Mouse (Mus musculus): ENCODE results near the gene Itgb2. TPM values are rescaled to one million over a fixed set of nuclear protein-coding genes. Genes with fewer than 3 reads are reported as not detected.

Itgb2 gene
- polyA plus RNA-seq (2015; fragmentation: Nextera tagmentation; extraction: Ambion mirVana) = 1.7 and 2.1 TPM in 2 replicates

DNA sequence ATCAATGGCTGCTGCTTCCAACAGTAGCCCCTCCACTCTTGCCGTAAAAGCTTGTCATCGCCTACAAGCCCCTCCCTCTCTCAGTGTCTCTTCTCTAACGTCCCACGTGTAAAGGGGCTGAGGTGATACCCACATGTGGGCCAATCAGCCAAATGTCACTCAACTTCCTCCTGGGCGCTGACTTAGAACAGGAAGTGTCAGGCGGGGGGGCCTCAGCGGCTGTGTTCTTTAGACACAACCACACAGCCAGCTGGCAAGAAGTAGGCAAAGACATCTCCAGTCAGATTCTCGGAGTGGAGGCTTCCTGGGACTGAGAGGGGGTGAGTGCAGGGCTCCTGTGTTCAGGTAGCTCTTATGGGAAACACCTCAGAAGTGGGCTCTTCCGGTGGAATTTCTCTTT, at the start of gene Itgb2:
Gene Itgb2 (plus strand): TSS at position 113 of the 400 bp plus-strand sequence.
- H3K36me3 ChIP-seq (ENCODE audit: control insufficient read depth, insufficient read depth) = no peaks in the 10 kb centered on the region
- no peaks in the 10 kb centered on the region for H3K9me3 ChIP-seq (ENCODE audit: control insufficient read depth)
- 60% methylated on average over 9 of the region's 9 CpGs for WGBS
- H3K4me1 ChIP-seq (replicated peaks; ENCODE audit: control insufficient read depth, insufficient read depth, low read length) = no peaks in the 10 kb centered on the region
- H3K4me3 ChIP-seq (ENCODE audit: low read depth, low read length) = no peak within 1 kb of the TSS
- ATAC-seq = no peak
- no peak within 1 kb of the TSS for H3K27ac ChIP-seq (ENCODE audit: low read depth, low read length)
- no peak within 1 kb of the TSS for H3K4me2 ChIP-seq (replicated peaks; ENCODE audit: low read depth)
- H3K9ac ChIP-seq (ENCODE audit: low read depth, low read length) = no peak within 1 kb of the TSS
- TF ChIP-seq CTCF (IDR thresholded peaks at IDR 0.05; ENCODE audit: low read depth) = no peak
- H3K27me3 ChIP-seq (replicated peaks; ENCODE audit: control insufficient read depth, insufficient read depth, low read length) = no peaks in the 10 kb centered on the region

DNA sequence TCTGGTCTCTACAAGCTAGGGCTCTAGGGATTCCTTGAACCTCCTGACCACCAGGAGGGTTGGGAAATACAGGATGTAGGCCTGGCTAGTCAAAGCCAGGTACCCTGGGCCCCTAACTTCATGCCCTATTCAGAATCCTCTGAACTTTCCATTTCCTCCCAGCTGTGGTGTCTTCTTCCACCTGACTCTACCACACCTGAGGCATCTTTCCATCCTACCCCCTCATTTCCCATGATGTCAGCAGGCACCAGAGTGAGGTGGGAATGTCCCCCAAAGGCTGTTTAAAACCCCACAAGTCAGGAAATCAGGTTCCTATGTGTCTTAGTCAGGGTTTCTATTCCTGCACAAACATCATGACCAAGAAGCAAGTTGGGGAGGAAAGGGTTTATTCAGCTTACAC, 48.2 kb upstream of the Itgb2 start:
- Histone ChIP-seq H3K36me3 (ENCODE audit: control insufficient read depth, insufficient read depth) (peaks cover 3% of the 10 kb centered on the region), H3K27ac (ENCODE audit: low read depth, low read length) (no peak overlapping the region), H3K9ac (ENCODE audit: low read depth, low read length) (no peak overlapping the region), H3K9me3 (ENCODE audit: control insufficient read depth) (no peaks in the 10 kb centered on the region), H3K4me1 (replicated peaks; ENCODE audit: control insufficient read depth, insufficient read depth, low read length) (no peaks in the 10 kb centered on the region), H3K4me3 (ENCODE audit: low read depth, low read length) (no peak overlapping the region), H3K4me2 (replicated peaks; ENCODE audit: low read depth) (no peak overlapping the region), H3K27me3 (replicated peaks; ENCODE audit: control insufficient read depth, insufficient read depth, low read length) (no peaks in the 10 kb centered on the region)
- no peak for ATAC-seq
- no peak for TF ChIP-seq CTCF (IDR thresholded peaks at IDR 0.05; ENCODE audit: low read depth)

DNA sequence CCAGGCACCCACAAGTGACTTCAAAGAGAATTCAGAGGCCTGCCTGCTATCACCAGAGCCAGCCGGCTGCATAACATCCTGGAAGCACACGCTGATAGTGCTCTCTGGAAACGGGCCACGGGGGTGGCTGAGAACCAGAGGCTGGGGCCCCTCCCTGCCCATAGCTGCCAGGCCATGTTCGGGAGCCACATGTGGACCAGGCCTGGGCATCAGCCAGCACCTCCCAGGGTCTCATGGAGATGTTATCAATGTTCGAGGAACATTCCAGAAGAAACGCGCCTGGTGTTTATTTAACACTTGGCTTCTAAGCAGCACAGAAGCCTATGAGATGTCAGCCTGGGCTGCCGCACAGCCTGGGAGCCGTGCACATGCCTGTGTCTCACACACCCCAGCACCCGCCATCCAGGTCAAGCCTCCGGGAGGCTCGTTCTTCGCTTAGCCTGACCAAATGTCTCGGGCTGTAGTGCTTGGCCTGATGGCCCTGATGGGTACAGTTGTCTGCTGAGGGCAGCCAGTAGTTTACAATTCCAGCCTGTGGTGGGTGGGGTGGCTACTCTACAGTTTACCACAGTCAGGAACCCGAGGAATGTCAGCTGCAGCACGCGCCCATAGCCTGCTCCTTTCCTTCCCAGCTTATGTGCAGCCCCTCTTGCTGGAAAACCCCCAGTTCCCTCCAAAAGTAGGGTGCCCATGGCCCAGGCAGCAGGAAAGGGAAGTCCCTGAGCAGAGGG, 45.7 kb upstream of the Itgb2 start:
- peaks cover 29% of the 10 kb centered on the region for H3K36me3 ChIP-seq (ENCODE audit: control insufficient read depth, insufficient read depth)
- no peak for TF ChIP-seq CTCF (IDR thresholded peaks at IDR 0.05; ENCODE audit: low read depth)
- H3K4me1 ChIP-seq (replicated peaks; ENCODE audit: control insufficient read depth, insufficient read depth, low read length) = no peaks in the 10 kb centered on the region
- H3K27ac ChIP-seq (ENCODE audit: low read depth, low read length) = no peak overlapping the region
- no peak overlapping the region for H3K4me3 ChIP-seq (ENCODE audit: low read depth, low read length)
- no peak overlapping the region for H3K9ac ChIP-seq (ENCODE audit: low read depth, low read length)
- no peak overlapping the region for H3K4me2 ChIP-seq (replicated peaks; ENCODE audit: low read depth)
- no peak for ATAC-seq
- no peaks in the 10 kb centered on the region for H3K27me3 ChIP-seq (replicated peaks; ENCODE audit: control insufficient read depth, insufficient read depth, low read length)
- no peaks in the 10 kb centered on the region for H3K9me3 ChIP-seq (ENCODE audit: control insufficient read depth)
- WGBS = 20% methylated on average over 18 of the region's 18 CpGs

DNA sequence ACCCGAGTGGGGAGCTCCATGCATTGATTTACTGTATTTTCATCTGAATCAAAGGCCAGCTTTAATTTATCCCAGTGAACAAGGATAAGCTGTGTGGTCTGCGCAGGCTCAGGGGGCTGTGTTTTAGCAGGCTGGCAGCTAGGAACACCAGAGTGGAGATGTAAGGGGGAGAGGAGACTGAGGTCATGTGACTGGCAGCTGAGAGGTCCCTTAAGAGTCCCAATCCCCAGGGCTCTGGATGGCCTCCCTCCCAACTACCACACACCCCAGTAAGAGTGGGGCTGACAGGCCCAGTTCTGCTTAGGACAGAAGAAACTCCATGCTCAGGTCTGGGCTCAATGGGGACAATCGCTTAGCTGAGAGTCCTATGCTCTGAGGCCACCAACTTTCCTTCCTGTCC, 44.3 kb upstream of the Itgb2 start:
- WGBS = 77% methylated on average over 3 of the region's 3 CpGs
- no peaks in the 10 kb centered on the region for H3K4me1 ChIP-seq (replicated peaks; ENCODE audit: control insufficient read depth, insufficient read depth, low read length)
- H3K4me3 ChIP-seq (ENCODE audit: low read depth, low read length) = no peak overlapping the region
- no peak for ATAC-seq
- H3K36me3 ChIP-seq (ENCODE audit: control insufficient read depth, insufficient read depth) = peaks cover 41% of the 10 kb centered on the region
- H3K4me2 ChIP-seq (replicated peaks; ENCODE audit: low read depth) = no peak overlapping the region
- no peak overlapping the region for H3K27ac ChIP-seq (ENCODE audit: low read depth, low read length)
- H3K9ac ChIP-seq (ENCODE audit: low read depth, low read length) = no peak overlapping the region
- no peaks in the 10 kb centered on the region for H3K27me3 ChIP-seq (replicated peaks; ENCODE audit: control insufficient read depth, insufficient read depth, low read length)
- H3K9me3 ChIP-seq (ENCODE audit: control insufficient read depth) = no peaks in the 10 kb centered on the region
- TF ChIP-seq CTCF (IDR thresholded peaks at IDR 0.05; ENCODE audit: low read depth) = no peak

DNA sequence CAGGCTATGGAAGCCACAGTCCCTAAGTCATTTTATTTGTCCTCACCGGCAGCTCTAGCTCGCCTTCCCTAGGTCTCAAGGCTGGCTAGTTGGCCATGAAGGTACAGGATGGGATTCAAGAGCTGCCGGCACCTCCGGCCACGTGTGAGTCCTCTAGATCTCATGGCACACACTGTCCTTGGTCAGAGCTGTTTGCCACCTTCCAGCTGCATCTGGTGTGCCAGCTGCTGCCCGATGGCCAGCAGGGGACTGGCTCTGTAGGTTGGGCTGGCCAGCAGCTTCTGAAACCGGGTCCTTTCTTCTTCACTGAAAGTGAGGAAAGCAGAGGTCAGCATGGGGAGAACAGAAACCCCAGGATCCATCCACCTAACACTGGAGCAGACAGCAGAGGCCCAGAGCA, 41.9 kb upstream of the Itgb2 start:
- H3K9ac ChIP-seq (ENCODE audit: low read depth, low read length) = no peak overlapping the region
- H3K36me3 ChIP-seq (ENCODE audit: control insufficient read depth, insufficient read depth) = peaks cover 49% of the 10 kb centered on the region
- H3K27ac ChIP-seq (ENCODE audit: low read depth, low read length) = no peak overlapping the region
- 95% methylated on average over 7 of the region's 7 CpGs for WGBS
- no peak for TF ChIP-seq CTCF (IDR thresholded peaks at IDR 0.05; ENCODE audit: low read depth)
- no peak for ATAC-seq
- H3K9me3 ChIP-seq (ENCODE audit: control insufficient read depth) = no peaks in the 10 kb centered on the region
- no peak overlapping the region for H3K4me2 ChIP-seq (replicated peaks; ENCODE audit: low read depth)
- H3K4me3 ChIP-seq (ENCODE audit: low read depth, low read length) = no peak overlapping the region
- no peaks in the 10 kb centered on the region for H3K4me1 ChIP-seq (replicated peaks; ENCODE audit: control insufficient read depth, insufficient read depth, low read length)
- no peaks in the 10 kb centered on the region for H3K27me3 ChIP-seq (replicated peaks; ENCODE audit: control insufficient read depth, insufficient read depth, low read length)

DNA sequence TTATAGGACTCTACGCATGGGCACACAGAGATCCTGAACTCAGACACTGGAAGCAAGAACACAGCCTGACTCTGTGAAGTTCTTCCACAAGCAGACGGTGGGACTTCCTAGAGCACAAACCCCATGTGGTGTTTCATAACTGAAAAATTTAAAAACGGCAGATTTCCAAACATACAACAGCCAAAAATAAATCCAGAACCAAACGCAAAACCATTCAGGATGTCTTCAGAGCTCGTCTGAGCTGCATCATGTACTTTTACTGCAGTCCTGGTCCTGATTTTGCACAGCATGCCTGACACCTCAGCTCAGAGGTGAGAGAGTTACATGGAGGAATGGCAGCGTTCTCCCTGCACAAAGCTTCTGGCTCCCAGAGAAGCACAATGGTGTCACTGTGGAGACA, 38.5 kb upstream of the Itgb2 start:
- Histone ChIP-seq H3K9me3 (ENCODE audit: control insufficient read depth) (no peaks in the 10 kb centered on the region), H3K9ac (ENCODE audit: low read depth, low read length) (no peak overlapping the region), H3K27me3 (replicated peaks; ENCODE audit: control insufficient read depth, insufficient read depth, low read length) (no peaks in the 10 kb centered on the region), H3K36me3 (ENCODE audit: control insufficient read depth, insufficient read depth) (peaks cover 74% of the 10 kb centered on the region), H3K4me1 (replicated peaks; ENCODE audit: control insufficient read depth, insufficient read depth, low read length) (no peaks in the 10 kb centered on the region), H3K27ac (ENCODE audit: low read depth, low read length) (no peak overlapping the region), H3K4me2 (replicated peaks; ENCODE audit: low read depth) (no peak overlapping the region), H3K4me3 (ENCODE audit: low read depth, low read length) (no peak overlapping the region)
- 90% methylated on average over 6 of the region's 6 CpGs for WGBS
- no peak for ATAC-seq
- TF ChIP-seq CTCF (IDR thresholded peaks at IDR 0.05; ENCODE audit: low read depth) = no peak

Data from intestine, postnatal 0 days (tissue).